Mouse (Mus musculus) bone marrow macrophage, adult 2 months (primary cell): ENCODE data around the gene Top1. TPM values are rescaled to one million over a fixed set of nuclear protein-coding genes. Genes with fewer than 3 reads are reported as not detected.

Experiments used
- H3K27ac ChIP-seq: 2 replicates; pipeline ENCODE4 v1.5.1; 2012; ENCODE audit warnings: low read depth, low read length; ENCODE audit not compliant: insufficient read depth
- H3K4me1 ChIP-seq: 2 replicates; pipeline ENCODE4 v1.6.1; 2012; ENCODE audit warnings: low read length; ENCODE audit not compliant: control insufficient read depth, insufficient read depth
- H3K4me3 ChIP-seq: 2 replicates; pipeline ENCODE4 v1.5.1; 2012; ENCODE audit warnings: mild to moderate bottlenecking, low read length, moderate library complexity; ENCODE audit not compliant: insufficient read depth
- CTCF ChIP-seq: IDR thresholded peaks from 2 replicates; pipeline ENCODE4 v1.5.1; 2012; ENCODE audit warnings: low read depth, mild to moderate bottlenecking, low read length, moderate library complexity
- POLR2A ChIP-seq: IDR thresholded peaks from 2 replicates; pipeline ENCODE4 v1.6.1; 2012; ENCODE audit warnings: mild to moderate bottlenecking, low read depth, low read length, borderline replicate concordance
- polyA plus RNA-seq: library from polyadenylated mRNA; stranded (reverse); fragments of >200 nt; gene quantifications from 2 replicates; pipeline ENCODE4 v1.2.4, GENCODE M21; 2012; ENCODE audit not compliant: missing spikeins, insufficient read depth, insufficient read length

The Top1 gene
- polyA plus RNA-seq, 1 experiment, result 42.9 TPM

- no peaks in the 10 kb centered on the region for H3K4me1 ChIP-seq
- H3K4me3 ChIP-seq, result no peak overlapping the region
- TF ChIP-seq CTCF (no peak), POLR2A (no peak)
- no peak overlapping the region for H3K27ac ChIP-seq
Observed at GRCm38 (mm10) chr2:160770871-160771270, 125.2 kb downstream of the Top1 start.

GRCm38 (mm10) chr2:160771325-160772276 lies 125.9 kb downstream of the Top1 start:
- Histone ChIP-seq H3K4me3 (no peak overlapping the region), H3K4me1 (no peaks in the 10 kb centered on the region), H3K27ac (no peak overlapping the region)
- no peak for TF ChIP-seq CTCF
- no peak for TF ChIP-seq POLR2A

Other genes starting within 250 kb of the Top1 start
- 9.8 and 10.4 TPM in 2 replicates for gene Plcg1, start 85.4 kb downstream of the Top1 start, polyA plus RNA-seq
- gene Zhx3, start 227.1 kb downstream of the Top1 start, polyA plus RNA-seq, result 4.9 and 6.1 TPM in 2 replicates
- gene Lpin3, start 234.8 kb downstream of the Top1 start, polyA plus RNA-seq, result not detected in 2 replicates